Mouse (Mus musculus) liver, embryonic 13.5 days (tissue): Measurements from ENCODE around the gene Insig2. TPM values are rescaled to one million over a fixed set of nuclear protein-coding genes. Genes with fewer than 3 reads are reported as not detected.
A peak's percentile ranks its signal among the peaks of the same experiment; 100 is the strongest.

Experiments
- ATAC-seq: fragments of 200-750 bp; cut with Nextera tagmentation; 2 replicates; pipeline ENCODE4 v1.8.0; 2017; ENCODE audit warnings: low read depth, mild to moderate bottlenecking, moderate number of reproducible peaks, moderate library complexity
- DNase-seq: peaks from one replicate; pipeline ENCODE4 v3.0.0; 2022
- H3K27ac ChIP-seq: fragments of 300-500 bp; sonication (generic); 2 replicates; pipeline ENCODE4 v1.5.1; 2015; ENCODE audit warnings: moderate library complexity, mild to moderate bottlenecking, inconsistent platforms
- H3K27me3 ChIP-seq: fragments of 300-500 bp; sonication (generic); 2 replicates; pipeline ENCODE4 v1.6.1; 2015; ENCODE audit warnings: mild to moderate bottlenecking, inconsistent platforms
- H3K36me3 ChIP-seq: fragments of 300-500 bp; sonication (generic); 2 replicates; pipeline ENCODE4 v1.6.1; 2015; ENCODE audit warnings: mild to moderate bottlenecking, inconsistent platforms
- H3K4me1 ChIP-seq: fragments of 300-500 bp; sonication (generic); replicated peaks from 2 replicates; pipeline ENCODE4 v1.6.1; 2015; ENCODE audit warnings: inconsistent platforms
- H3K4me2 ChIP-seq: fragments of 300-500 bp; sonication (generic); 2 replicates; pipeline ENCODE4 v1.6.1; 2015; ENCODE audit warnings: inconsistent platforms, mild to moderate bottlenecking, moderate library complexity
- H3K4me3 ChIP-seq: fragments of 300-500 bp; sonication (generic); replicated peaks from 2 replicates; pipeline ENCODE4 v1.5.1; 2015; ENCODE audit warnings: mild to moderate bottlenecking, inconsistent platforms
- H3K9ac ChIP-seq: fragments of 300-500 bp; sonication (generic); 2 replicates; pipeline ENCODE4 v1.6.1; 2015; ENCODE audit warnings: mild to moderate bottlenecking, inconsistent platforms
- H3K9me3 ChIP-seq: fragments of 300-500 bp; sonication (generic); replicated peaks from 2 replicates; pipeline ENCODE4 v1.6.1; 2016; ENCODE audit warnings: inconsistent platforms
- WGBS: fragments of 180-500 bp; shearing (Covaris S2); methylation state at CpG from one replicate; pipeline ENCODE4 v1.1.7; 2015; ENCODE audit not compliant: insufficient replicate concordance; 5-methylcytosine and 5-hydroxymethylcytosine counted together
- polyA plus RNA-seq: library from polyadenylated mRNA; unstranded; fragments of >200 nt; fragmentation: Nextera tagmentation; extraction: Ambion mirVana; gene quantifications from 2 replicates; pipeline ENCODE4 v1.2.1, GENCODE M21; 2015

Insig2 gene
- polyA plus RNA-seq, 1 experiment from 2014 or later: 12.8 TPM

DNA sequence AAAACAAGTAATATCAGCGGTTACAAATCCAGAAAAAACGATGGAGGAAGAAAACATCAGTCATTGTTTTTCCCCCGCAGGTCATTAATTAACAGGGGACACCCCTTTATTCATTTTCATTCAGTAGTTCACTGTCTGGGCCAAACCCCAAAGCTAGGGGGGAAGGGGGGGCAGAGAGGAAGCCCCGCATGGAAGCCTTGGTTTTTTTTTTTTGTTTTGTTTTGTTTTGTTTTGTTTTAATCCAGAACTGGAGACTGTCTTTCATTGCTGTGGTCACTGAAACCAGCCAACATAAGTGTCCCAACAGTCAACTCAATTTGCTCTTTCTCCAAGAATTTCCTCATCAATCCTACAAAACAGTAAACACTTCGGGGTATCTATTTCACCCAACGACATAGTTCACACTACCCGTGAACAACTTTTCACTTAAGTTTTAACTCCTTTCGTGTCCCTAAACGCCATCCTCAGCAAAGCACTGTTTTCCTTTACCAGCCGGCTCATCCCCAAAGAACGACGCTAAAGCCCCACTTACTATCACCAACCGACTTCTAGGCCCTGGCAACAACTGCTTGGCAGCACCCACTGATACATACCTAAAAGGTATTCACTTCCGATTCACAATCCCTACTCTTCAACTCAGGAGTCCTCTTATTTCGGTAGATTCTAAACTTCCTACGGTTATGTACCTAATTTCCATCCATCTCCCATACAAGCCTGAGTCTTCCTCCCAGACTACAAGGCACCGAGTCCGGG, 5.6 kb downstream of the Insig2 start:
- ATAC-seq: no peak
- H3K4me1 ChIP-seq: peaks cover 24% of the 10 kb centered on the region

DNA sequence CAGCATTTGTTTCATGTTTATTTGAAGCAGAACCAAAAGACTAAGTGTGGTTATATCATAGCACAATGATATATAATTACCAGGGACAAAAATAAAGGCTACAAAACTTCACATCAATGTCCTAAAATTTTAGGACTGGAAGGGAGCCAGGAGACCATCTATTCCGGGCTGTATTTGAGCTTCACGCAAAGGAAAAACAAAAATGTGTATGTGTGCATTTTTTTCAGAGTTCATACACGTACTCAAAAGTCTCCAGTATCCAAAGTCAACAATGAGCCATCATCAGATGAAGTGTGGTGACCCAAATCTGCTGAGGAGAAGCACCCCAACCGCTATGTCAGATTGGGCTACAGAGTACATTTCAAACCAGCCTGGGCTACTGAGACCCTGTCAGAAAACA, 8.9 kb downstream of the Insig2 start:
- H3K4me2 ChIP-seq: no peak overlapping the region
- DNase-seq (no peak), ATAC-seq (no peak)
- no peak overlapping the region for H3K9ac ChIP-seq
- H3K4me3 ChIP-seq: no peak overlapping the region
- H3K36me3 ChIP-seq: no peaks in the 10 kb centered on the region
- no peaks in the 10 kb centered on the region for H3K27me3 ChIP-seq
- no peak overlapping the region for H3K27ac ChIP-seq
- no peaks in the 10 kb centered on the region for H3K9me3 ChIP-seq
- peaks cover 18% of the 10 kb centered on the region for H3K4me1 ChIP-seq
- 73% methylated on average over 4 of the region's 4 CpGs for WGBS

More for the DNA sequence above, 5.6 kb downstream of the Insig2 start:
- Histone ChIP-seq H3K9me3 (no peaks in the 10 kb centered on the region), H3K27ac (peak overlapping the region; percentile 91; the same call in 1 of the 2 replicates), H3K9ac (peak overlapping the region; percentile 90), H3K36me3 (no peaks in the 10 kb centered on the region), H3K27me3 (no peaks in the 10 kb centered on the region), H3K4me3 (peak overlapping the region; percentile 86), H3K4me2 (peak overlapping the region; percentile 79)
- WGBS: 26% methylated on average over 18 of the region's 18 CpGs
- no peak for DNase-seq

DNA sequence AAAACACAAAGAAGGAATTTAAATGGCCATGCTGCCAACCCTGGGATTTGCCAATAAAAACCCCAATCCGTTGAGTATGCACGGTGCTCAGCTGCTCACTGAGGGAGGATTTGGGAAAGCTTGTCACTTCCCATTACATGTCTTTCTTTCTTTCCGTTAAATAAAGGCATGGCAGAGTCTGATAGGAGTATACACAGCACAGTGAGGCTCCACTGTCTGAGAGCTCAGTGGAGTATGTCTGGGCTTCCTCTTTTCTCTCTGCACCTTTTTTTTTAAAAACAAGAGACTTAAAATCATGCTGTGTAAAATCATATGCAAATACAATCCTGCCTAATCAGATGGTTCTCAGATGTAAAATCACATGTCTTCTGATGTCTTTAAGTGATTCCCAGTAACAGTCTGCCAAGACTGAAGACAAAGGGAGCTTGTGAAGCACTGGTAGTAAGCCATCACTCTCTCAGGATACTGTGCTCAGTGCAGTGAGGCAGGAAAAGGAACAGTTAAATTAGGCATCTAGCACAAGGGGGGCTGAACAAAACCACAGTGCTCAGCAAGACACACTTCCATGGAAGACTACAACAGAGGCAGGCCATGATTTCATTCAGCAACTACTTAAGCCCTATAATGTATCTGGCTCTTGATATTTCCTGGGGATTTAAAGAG, 17.5 kb downstream of the Insig2 start:
- Histone ChIP-seq H3K4me1 (no peaks in the 10 kb centered on the region), H3K36me3 (0 out of 2 replicates have a peak, but pooled peaks cover 5% of the 10 kb centered on the region), H3K9me3 (no peaks in the 10 kb centered on the region), H3K4me2 (no peak overlapping the region), H3K27me3 (no peaks in the 10 kb centered on the region), H3K4me3 (no peak overlapping the region), H3K9ac (no peak overlapping the region), H3K27ac (no peak overlapping the region)
- DNase-seq (no peak), ATAC-seq (no peak)
- 25% methylated on average over 3 of the region's 3 CpGs for WGBS

DNA sequence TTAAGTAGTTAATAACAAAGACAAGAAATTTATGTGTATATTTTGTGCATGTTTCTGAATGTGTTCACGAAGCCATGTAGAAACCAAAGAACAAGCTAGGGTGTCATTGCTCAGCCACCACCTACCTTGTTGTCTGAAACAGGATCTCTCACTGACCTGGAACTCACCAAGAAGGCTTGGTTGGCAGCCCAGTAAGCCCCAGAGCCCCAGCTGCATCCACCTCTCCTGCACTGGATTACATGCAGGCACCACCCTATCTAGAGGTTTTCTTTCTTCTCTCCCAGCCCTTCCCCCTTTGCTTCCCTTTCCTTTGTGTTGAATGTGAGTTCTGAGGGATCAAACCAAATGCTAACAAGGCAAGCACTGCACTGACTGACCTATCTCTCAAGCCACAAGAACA, 19.2 kb downstream of the Insig2 start:
- ATAC-seq (no peak), DNase-seq (no peak)
- Histone ChIP-seq H3K4me3 (no peak overlapping the region), H3K4me2 (no peak overlapping the region), H3K4me1 (no peaks in the 10 kb centered on the region), H3K27ac (no peak overlapping the region), H3K27me3 (no peaks in the 10 kb centered on the region), H3K36me3 (0 out of 2 replicates have a peak, but pooled peaks cover 5% of the 10 kb centered on the region), H3K9ac (no peak overlapping the region), H3K9me3 (no peaks in the 10 kb centered on the region)
- 57% methylated on average over 1 of the region's 1 CpGs for WGBS

DNA sequence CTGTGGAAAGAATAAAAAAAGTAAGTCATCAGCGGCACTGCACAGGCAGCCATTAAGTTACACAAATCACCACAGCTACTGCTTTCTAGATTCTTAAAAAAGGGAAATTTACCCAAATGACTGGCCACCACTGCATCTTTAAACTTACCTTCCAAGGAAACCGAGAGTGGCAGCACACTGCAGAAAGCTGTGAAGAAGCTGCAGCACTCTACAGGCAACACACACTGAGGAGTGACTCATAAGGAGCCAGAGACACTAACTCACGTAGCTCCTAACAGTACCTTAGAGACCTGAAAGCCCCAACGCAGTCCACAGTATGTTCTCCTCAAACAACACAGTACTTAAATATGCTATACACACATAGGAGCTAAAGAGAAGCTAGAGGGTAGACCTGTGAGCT, 20.1 kb downstream of the Insig2 start:
- 73% methylated on average over 4 of the region's 4 CpGs for WGBS
- Histone ChIP-seq H3K4me1 (no peaks in the 10 kb centered on the region), H3K36me3 (0 out of 2 replicates have a peak, but pooled peaks cover 5% of the 10 kb centered on the region), H3K27ac (no peak overlapping the region), H3K9ac (no peak overlapping the region), H3K27me3 (no peaks in the 10 kb centered on the region), H3K9me3 (no peaks in the 10 kb centered on the region), H3K4me3 (no peak overlapping the region), H3K4me2 (no peak overlapping the region)
- ATAC-seq (no peak), DNase-seq (no peak)

DNA sequence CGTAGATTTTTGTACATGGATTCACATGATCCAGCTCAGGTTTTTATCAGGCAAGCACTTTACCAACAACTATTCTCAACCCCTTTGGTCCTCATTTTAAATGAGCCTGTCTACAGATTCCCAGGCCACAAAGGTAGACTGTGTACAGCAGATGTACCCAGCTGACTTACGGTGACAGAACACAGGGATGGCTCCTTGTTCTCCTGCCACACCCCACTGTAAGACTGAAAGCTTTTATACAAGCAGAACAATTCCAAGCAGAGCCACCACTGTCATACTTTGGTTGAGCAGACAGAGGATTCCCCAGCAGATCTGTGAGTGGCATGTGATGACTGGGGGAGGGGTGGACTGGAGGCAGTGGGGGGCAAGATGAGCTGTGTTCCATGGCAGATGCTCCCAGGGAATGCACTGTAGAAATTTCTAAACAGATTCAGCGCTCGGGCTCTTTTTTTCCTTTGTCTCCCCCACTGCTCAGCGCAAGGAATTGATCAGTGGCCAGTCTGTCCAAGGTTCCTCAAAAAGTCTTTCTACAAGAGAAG, 35.6 kb downstream of the Insig2 start:
- Histone ChIP-seq H3K36me3 (no peaks in the 10 kb centered on the region), H3K27ac (no peak overlapping the region), H3K9ac (no peak overlapping the region), H3K4me3 (no peak overlapping the region), H3K4me2 (no peak overlapping the region), H3K27me3 (no peaks in the 10 kb centered on the region), H3K9me3 (no peaks in the 10 kb centered on the region), H3K4me1 (no peaks in the 10 kb centered on the region)
- no peak for ATAC-seq
- 81% methylated on average over 5 of the region's 5 CpGs for WGBS
- no peak for DNase-seq

DNA sequence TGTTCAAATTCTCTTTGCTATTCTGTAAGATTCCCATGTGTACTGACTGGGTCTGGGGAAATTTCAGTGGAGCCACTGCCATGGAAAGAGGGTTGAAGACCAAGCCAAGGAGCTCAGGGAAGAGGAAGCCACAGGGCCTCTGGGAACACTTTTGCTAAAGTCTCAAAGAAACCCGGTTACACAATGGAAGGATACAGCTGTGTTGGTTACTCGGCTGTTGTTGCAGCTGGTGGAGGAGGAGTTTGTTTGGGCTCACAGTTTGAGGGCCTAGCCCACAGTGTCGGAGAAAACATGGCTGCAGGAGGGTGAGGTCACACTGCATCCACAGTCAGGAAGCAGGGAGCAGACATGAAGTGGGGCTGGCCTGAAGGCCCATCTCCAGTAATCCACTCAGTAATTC, 38.8 kb downstream of the Insig2 start:
- no peaks in the 10 kb centered on the region for H3K4me1 ChIP-seq
- ATAC-seq (no peak), DNase-seq (no peak)
- H3K9ac ChIP-seq: no peak overlapping the region
- no peaks in the 10 kb centered on the region for H3K36me3 ChIP-seq
- no peak overlapping the region for H3K4me3 ChIP-seq
- H3K27me3 ChIP-seq: no peaks in the 10 kb centered on the region
- WGBS: 34% methylated on average over 3 of the region's 3 CpGs
- H3K27ac ChIP-seq: no peak overlapping the region
- no peaks in the 10 kb centered on the region for H3K9me3 ChIP-seq
- no peak overlapping the region for H3K4me2 ChIP-seq

DNA sequence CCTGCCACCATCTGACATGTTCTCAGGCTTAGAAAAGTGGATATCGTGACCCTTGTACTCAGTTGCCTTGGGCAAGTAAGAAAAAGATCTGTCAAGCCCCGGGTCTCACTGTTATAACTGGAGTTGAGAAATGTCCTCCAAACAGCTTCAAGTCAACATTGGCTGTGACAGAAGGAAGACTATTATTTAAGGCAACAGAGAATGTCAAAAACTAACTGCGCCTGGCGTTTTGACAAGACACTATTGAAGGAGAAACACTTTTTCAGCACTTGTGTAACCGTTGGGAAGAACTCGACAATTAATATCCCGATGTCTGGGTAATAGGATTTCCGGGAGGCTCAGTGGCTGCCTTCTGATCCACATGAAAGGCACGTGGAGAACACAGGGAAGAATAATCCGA, 41.5 kb downstream of the Insig2 start:
- no peak for DNase-seq
- Histone ChIP-seq H3K27ac (no peak overlapping the region), H3K4me2 (no peak overlapping the region), H3K9me3 (no peaks in the 10 kb centered on the region), H3K9ac (no peak overlapping the region), H3K4me3 (no peak overlapping the region), H3K36me3 (no peaks in the 10 kb centered on the region), H3K4me1 (no peaks in the 10 kb centered on the region), H3K27me3 (no peaks in the 10 kb centered on the region)
- 63% methylated on average over 10 of the region's 10 CpGs for WGBS
- no peak for ATAC-seq

DNA sequence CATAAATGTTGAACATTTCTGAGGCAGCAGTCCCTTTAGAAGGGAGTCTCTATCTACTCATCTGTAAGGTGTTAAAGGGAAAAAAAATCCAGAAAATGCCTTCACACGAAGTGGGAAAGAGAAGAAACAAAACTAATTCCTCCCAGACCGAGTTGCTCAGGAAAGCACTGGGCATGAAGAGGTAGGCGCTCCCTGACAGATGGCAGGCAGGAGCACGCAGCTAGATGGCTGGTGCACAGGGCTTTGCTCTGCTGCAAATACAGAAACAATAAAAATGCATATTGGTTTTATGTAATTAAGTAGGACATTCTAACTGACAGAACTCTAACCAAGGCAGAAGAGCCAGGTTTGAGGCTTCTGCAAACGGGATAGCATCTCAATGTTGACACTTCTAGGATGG, 42.0 kb downstream of the Insig2 start:
- Histone ChIP-seq H3K4me3 (no peak overlapping the region), H3K27me3 (no peaks in the 10 kb centered on the region), H3K4me1 (no peaks in the 10 kb centered on the region), H3K9ac (no peak overlapping the region), H3K4me2 (no peak overlapping the region), H3K27ac (no peak overlapping the region), H3K36me3 (no peaks in the 10 kb centered on the region), H3K9me3 (no peaks in the 10 kb centered on the region)
- DNase-seq (no peak), ATAC-seq (no peak)
- 53% methylated on average over 5 of the region's 5 CpGs for WGBS

DNA sequence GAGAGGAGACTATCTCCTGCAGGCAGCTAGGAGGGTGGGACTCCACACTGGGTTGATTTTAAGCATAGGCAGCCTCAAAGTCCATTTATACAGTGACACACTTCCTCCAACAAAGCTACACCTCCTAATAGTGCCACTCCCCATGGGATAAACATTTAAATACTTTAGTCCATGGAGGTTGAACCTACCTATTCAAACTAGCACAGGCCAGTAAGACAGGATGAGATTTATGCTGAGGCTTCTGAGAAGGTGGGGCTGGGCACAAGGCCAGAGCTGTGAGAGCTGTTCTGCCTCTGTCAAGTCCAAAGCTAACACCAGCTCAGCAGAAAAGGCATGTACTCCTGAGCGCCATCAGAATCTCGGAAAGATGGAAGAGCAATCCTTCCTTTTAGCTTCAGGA, 48.2 kb downstream of the Insig2 start:
- H3K9me3 ChIP-seq: no peaks in the 10 kb centered on the region
- no peaks in the 10 kb centered on the region for H3K4me1 ChIP-seq
- H3K36me3 ChIP-seq: no peaks in the 10 kb centered on the region
- 80% methylated on average over 2 of the region's 2 CpGs for WGBS
- no peaks in the 10 kb centered on the region for H3K27me3 ChIP-seq
- H3K9ac ChIP-seq: no peak overlapping the region
- ATAC-seq: no peak
- H3K4me2 ChIP-seq: no peak overlapping the region
- no peak overlapping the region for H3K4me3 ChIP-seq
- H3K27ac ChIP-seq: no peak overlapping the region
- no peak for DNase-seq

DNA sequence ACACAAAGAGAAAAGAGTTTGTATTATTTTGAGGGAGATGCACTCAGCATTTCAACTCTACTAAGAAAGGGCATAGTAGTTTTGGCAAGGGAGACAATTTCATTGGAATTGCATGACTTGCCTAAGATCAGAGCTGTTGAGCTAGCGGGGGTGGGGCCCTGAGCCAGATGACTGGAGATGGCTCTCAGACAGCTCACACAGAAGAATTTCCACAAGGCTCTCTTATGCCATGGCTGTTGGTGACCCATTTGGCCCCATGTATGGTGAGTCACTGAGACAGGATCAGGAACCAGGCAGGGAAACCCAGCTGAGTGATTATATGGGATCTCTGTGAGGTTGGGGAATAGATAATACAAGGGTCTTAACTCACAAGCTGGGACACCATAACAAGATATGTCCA, 51.9 kb downstream of the Insig2 start:
- H3K4me1 ChIP-seq: no peaks in the 10 kb centered on the region
- no peaks in the 10 kb centered on the region for H3K9me3 ChIP-seq
- ATAC-seq (no peak), DNase-seq (no peak)
- no peaks in the 10 kb centered on the region for H3K27me3 ChIP-seq
- no peaks in the 10 kb centered on the region for H3K36me3 ChIP-seq
- H3K27ac ChIP-seq: no peak overlapping the region
- H3K4me2 ChIP-seq: no peak overlapping the region
- no peak overlapping the region for H3K4me3 ChIP-seq
- WGBS: 64% methylated on average over 1 of the region's 1 CpGs
- H3K9ac ChIP-seq: no peak overlapping the region
